In genomic region chr16:87774398-87774797, GRCm38 (mm10) we compare ENCODE assay signal across 10 mouse cellular contexts.
A peak's percentile ranks its signal among the peaks of the same experiment; 100 is the strongest.
DNase-seq lines count a peak whose midpoint lies in the region; ATAC-seq and TF ChIP-seq lines count a peak whose summit lies in the region.
"Had no signal": no experiment of that assay in that cellular context is flagged by ENCODE, and none has a peak within 500 bp of the region (broad histone marks: within the 10 kb centered on the region; RNA-seq: fewer than 3 reads in every experiment).

No protein-coding gene starts in this region.

- H3K4me1 ChIP-seq in kidney, adult 2 months (ENCODE audit: control insufficient read depth, insufficient read depth, low read length) = peaks cover 11% of the 10 kb centered on the region
- no peaks in the 10 kb centered on the region for H3K4me1 ChIP-seq in kidney, embryonic 15.5 days
- H3K4me1 ChIP-seq in intestine, embryonic 16.5 days (ENCODE audit: control insufficient read depth, insufficient read depth, low read length) = peaks cover 2% of the 10 kb centered on the region; the same call in 1 of the 2 replicates
- no peaks in the 10 kb centered on the region for H3K4me1 ChIP-seq in hindbrain, embryonic 11.5 days (replicated peaks; ENCODE audit: control insufficient read depth, insufficient read depth, low read length)
- H3K4me1 ChIP-seq: hindbrain, embryonic 15.5 days; neural tube, embryonic 12.5 days had no signal

- H3K27ac ChIP-seq in kidney, adult 2 months (ENCODE audit: insufficient read depth, low read depth, low read length) = no peak overlapping the region
- H3K27ac ChIP-seq in kidney, embryonic 15.5 days = no peak overlapping the region
- no peak overlapping the region for H3K27ac ChIP-seq in intestine, embryonic 16.5 days (ENCODE audit: low read length)
- H3K27ac ChIP-seq in hindbrain, embryonic 11.5 days (ENCODE audit: low read depth, low read length) = no peak overlapping the region
- H3K27ac ChIP-seq: hindbrain, embryonic 15.5 days; neural tube, embryonic 12.5 days had no signal

- ATAC-seq in CD4-positive, CD25-positive, alpha-beta regulatory T cell, adult 4 months = no peak
- no peak for ATAC-seq in kidney, embryonic 15.5 days (replicated peaks; ENCODE audit: low FRiP score)
- peak; percentile 65; the same call in 1 of the 2 replicates for ATAC-seq in megakaryocyte-erythroid progenitor cell, adult 5-6 weeks (replicated peaks; ENCODE audit: low FRiP score, low TSS enrichment, poor library complexity, severe bottlenecking)
- no peak for ATAC-seq in intestine, embryonic 16.5 days
- ATAC-seq in hindbrain, embryonic 11.5 days (ENCODE audit: low FRiP score) = no peak

- 71% methylated on average over 3 of the region's 3 CpGs for WGBS in kidney, adult 2 months
- WGBS in kidney, embryonic 15.5 days = 70% methylated on average over 3 of the region's 3 CpGs
- WGBS in intestine, embryonic 16.5 days = 62% methylated on average over 3 of the region's 3 CpGs
- 66% methylated on average over 3 of the region's 3 CpGs for WGBS in hindbrain, embryonic 11.5 days

- no peak overlapping the region for H3K9ac ChIP-seq in kidney, embryonic 15.5 days
- no peak overlapping the region for H3K9ac ChIP-seq in intestine, embryonic 16.5 days (ENCODE audit: low read depth, low read length)
- no peak overlapping the region for H3K9ac ChIP-seq in hindbrain, embryonic 11.5 days (ENCODE audit: low read depth, low read length)
- H3K9ac ChIP-seq: hindbrain, embryonic 15.5 days; neural tube, embryonic 12.5 days had no signal

- no peaks in the 10 kb centered on the region for H3K27me3 ChIP-seq in kidney, adult 2 months (replicated peaks; ENCODE audit: control insufficient read depth, insufficient read depth, low read length)
- H3K27me3 ChIP-seq in kidney, embryonic 15.5 days = no peaks in the 10 kb centered on the region
- no peaks in the 10 kb centered on the region for H3K27me3 ChIP-seq in intestine, embryonic 16.5 days (replicated peaks; ENCODE audit: control insufficient read depth, insufficient read depth, low read length)
- no peaks in the 10 kb centered on the region for H3K27me3 ChIP-seq in hindbrain, embryonic 11.5 days (ENCODE audit: control insufficient read depth, insufficient read depth, low read length)
- H3K27me3 ChIP-seq: hindbrain, embryonic 15.5 days; neural tube, embryonic 12.5 days had no signal

- TF ChIP-seq POLR2A in kidney, adult 2 months (IDR thresholded peaks at IDR 0.05; ENCODE audit: low read depth, low read length) = no peak

- no peak overlapping the region for H3K4me2 ChIP-seq in kidney, embryonic 15.5 days
- H3K4me2 ChIP-seq in intestine, embryonic 16.5 days (ENCODE audit: low read depth, low read length) = no peak overlapping the region
- H3K4me2 ChIP-seq in hindbrain, embryonic 11.5 days (replicated peaks; ENCODE audit: low read depth, low read length) = no peak overlapping the region
- H3K4me2 ChIP-seq: hindbrain, embryonic 15.5 days; neural tube, embryonic 12.5 days had no signal

- no peaks in the 10 kb centered on the region for H3K9me3 ChIP-seq in kidney, embryonic 15.5 days (replicated peaks)
- H3K9me3 ChIP-seq in intestine, embryonic 16.5 days (ENCODE audit: control insufficient read depth, low read length) = no peaks in the 10 kb centered on the region
- H3K9me3 ChIP-seq in hindbrain, embryonic 11.5 days (ENCODE audit: control insufficient read depth, low read length) = no peaks in the 10 kb centered on the region
- H3K9me3 ChIP-seq: hindbrain, embryonic 15.5 days; neural tube, embryonic 12.5 days had no signal

- peak; percentile 52 for DNase-seq in CD4-positive, CD25-positive, alpha-beta regulatory T cell, adult 2 months (ENCODE audit: low read depth, low spot score)
- peak; percentile 44 for DNase-seq in kidney, adult 2 months
- DNase-seq in c-Kit-positive CD71-positive TER-119-positive erythroid progenitor cells, embryonic 14.5 days (ENCODE audit: low spot score) = peak; percentile 6
- no peak for DNase-seq in hindbrain, embryonic 11.5 days (ENCODE audit: low spot score)

- no peaks in the 10 kb centered on the region for H3K36me3 ChIP-seq in kidney, adult 2 months (ENCODE audit: control insufficient read depth, insufficient read depth, low read length)
- H3K36me3 ChIP-seq in kidney, embryonic 15.5 days = no peaks in the 10 kb centered on the region
- H3K36me3 ChIP-seq in intestine, embryonic 16.5 days (ENCODE audit: control insufficient read depth, insufficient read depth, low read length) = no peaks in the 10 kb centered on the region
- no peaks in the 10 kb centered on the region for H3K36me3 ChIP-seq in hindbrain, embryonic 11.5 days (ENCODE audit: control insufficient read depth, insufficient read depth, low read length)
- H3K36me3 ChIP-seq: hindbrain, embryonic 15.5 days; neural tube, embryonic 12.5 days had no signal

- no peak overlapping the region for H3K4me3 ChIP-seq in kidney, adult 2 months (ENCODE audit: insufficient read depth, low read depth, low read length)
- H3K4me3 ChIP-seq in kidney, embryonic 15.5 days (replicated peaks) = no peak overlapping the region
- no peak overlapping the region for H3K4me3 ChIP-seq in intestine, embryonic 16.5 days (ENCODE audit: low read length)
- H3K4me3 ChIP-seq in hindbrain, embryonic 11.5 days (ENCODE audit: low read depth, low read length) = no peak overlapping the region
- H3K4me3 ChIP-seq: hindbrain, embryonic 15.5 days; neural tube, embryonic 12.5 days had no signal

- TF ChIP-seq CTCF in kidney, adult 2 months (conservative IDR thresholded peaks at IDR 0.05; ENCODE audit: insufficient read depth, insufficient read length, low read depth, low read length) = peak; percentile 67
